8 mouse cellular contexts compared by ENCODE assay signal in the genomic region with DNA sequence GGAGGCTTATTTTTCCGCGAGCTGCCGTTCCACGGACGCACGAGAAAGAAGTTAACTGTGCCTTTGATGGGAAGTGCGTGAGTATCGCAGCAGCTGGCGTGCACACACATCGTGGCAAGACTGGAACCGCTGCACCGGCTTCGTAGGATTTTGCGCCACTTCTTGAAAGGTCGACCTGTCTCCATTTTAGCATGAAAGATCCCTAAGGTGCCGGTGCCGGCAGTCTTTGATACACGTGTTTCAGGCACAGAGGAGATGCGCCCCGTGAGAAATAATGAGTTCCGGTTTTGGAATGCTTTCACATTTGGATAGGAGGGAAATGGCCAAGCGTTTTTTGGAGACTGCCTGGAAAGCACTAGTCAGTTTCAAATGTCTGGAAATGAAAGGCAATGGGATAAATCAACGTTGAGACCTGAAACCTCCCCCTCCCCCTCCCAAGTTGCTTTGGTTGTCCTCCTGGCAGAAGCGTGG. TPM values are rescaled to one million over a fixed set of nuclear protein-coding genes. Genes with fewer than 3 reads are reported as not detected.
DNase-seq lines count a peak whose midpoint lies in the region; ATAC-seq and TF ChIP-seq lines count a peak whose summit lies in the region.

No protein-coding gene starts in this region.

- peaks cover 9% of the 10 kb centered on the region for H3K4me1 ChIP-seq in thymus, adult 2 months (replicated peaks; ENCODE audit: control insufficient read depth, insufficient read depth, low read length)
- H3K4me1 ChIP-seq in cortical plate, adult 2 months (ENCODE audit: control insufficient read depth, insufficient read depth, low read length), result no peaks in the 10 kb centered on the region; the same call in 1 of the 2 replicates
- H3K4me1 ChIP-seq in intestine, embryonic 15.5 days (replicated peaks), result peaks cover 8% of the 10 kb centered on the region
- peaks cover 34% of the 10 kb centered on the region for H3K4me1 ChIP-seq in midbrain, embryonic 14.5 days (ENCODE audit: control insufficient read depth, insufficient read depth, low read length)

- peak overlapping the region; percentile 83 for H3K4me2 ChIP-seq in intestine, embryonic 15.5 days (replicated peaks)
- peak overlapping the region; percentile 76 for H3K4me2 ChIP-seq in midbrain, embryonic 14.5 days (ENCODE audit: low read length)

- peak; percentile 3 for ATAC-seq in intestine, embryonic 15.5 days
- ATAC-seq in midbrain, embryonic 14.5 days (ENCODE audit: low FRiP score, low TSS enrichment), result peak; percentile 2

- WGBS in thymus, adult 2 months, result under 1% methylated on average over 24 of the region's 24 CpGs
- under 1% methylated on average over 24 of the region's 24 CpGs for WGBS in intestine, embryonic 15.5 days
- under 1% methylated on average over 24 of the region's 24 CpGs for WGBS in midbrain, embryonic 14.5 days

- H3K4me3 ChIP-seq in thymus, adult 2 months (ENCODE audit: control insufficient read depth, insufficient read depth, low read length), result peak overlapping the region; percentile 58
- peak overlapping the region; percentile 90 for H3K4me3 ChIP-seq in cortical plate, adult 2 months (ENCODE audit: insufficient read depth, low read length)
- peak overlapping the region; percentile 82 for H3K4me3 ChIP-seq in intestine, embryonic 15.5 days (replicated peaks)
- peak overlapping the region; percentile 91 for H3K4me3 ChIP-seq in midbrain, embryonic 14.5 days (replicated peaks; ENCODE audit: low read depth, low read length)

- intact Hi-C loops in gastrocnemius, postnatal 14 days (cut with DNase I; ENCODE audit: low total_unique reads), result no loop called here

- H3K9ac ChIP-seq in intestine, embryonic 15.5 days, result peak overlapping the region; percentile 44
- H3K9ac ChIP-seq in midbrain, embryonic 14.5 days (replicated peaks; ENCODE audit: low read length), result peak overlapping the region; percentile 48

- no peak for TF ChIP-seq CTCF in thymus, adult 2 months (IDR thresholded peaks at IDR 0.05; ENCODE audit: borderline replicate concordance, control insufficient read depth, extremely low read depth, insufficient read depth, low read length, poor library complexity)
- TF ChIP-seq CTCF in cortical plate, adult 2 months (IDR thresholded peaks at IDR 0.05; ENCODE audit: extremely low read depth, insufficient read depth, low read length), result no peak

- peaks cover 3% of the 10 kb centered on the region; the same call in 1 of the 2 replicates for H3K27me3 ChIP-seq in thymus, adult 2 months (ENCODE audit: control insufficient read depth, insufficient read depth, low read length)
- no peaks in the 10 kb centered on the region for H3K27me3 ChIP-seq in intestine, embryonic 15.5 days (replicated peaks)
- peaks cover 5% of the 10 kb centered on the region; the same call in 1 of the 2 replicates for H3K27me3 ChIP-seq in midbrain, embryonic 14.5 days (ENCODE audit: control insufficient read depth, insufficient read depth, low read length)

- TF ChIP-seq POLR2A in thymus, adult 2 months (IDR thresholded peaks at IDR 0.05; ENCODE audit: control insufficient read depth, extremely low read depth, insufficient read depth, low read length, poor library complexity), result no peak
- TF ChIP-seq POLR2A in cortical plate, adult 2 months (IDR thresholded peaks at IDR 0.05; ENCODE audit: extremely low read depth, insufficient read depth, low read length), result no peak

- peak; percentile 31 for DNase-seq in thymus, adult 2 months
- no peak for DNase-seq in thymus, postnatal 0 days (ENCODE audit: low spot score)
- peak; percentile 10 for DNase-seq in gastrocnemius, postnatal 14 days
- peak; percentile 21 for DNase-seq in liver
- DNase-seq in midbrain, embryonic 14.5 days, result peak; percentile 69
- peak; percentile 12 to 33 for DNase-seq in thymus, postnatal 10 days (ENCODE audit: low spot score in 2 of 2)

- no peaks in the 10 kb centered on the region for H3K9me3 ChIP-seq in intestine, embryonic 15.5 days
- no peaks in the 10 kb centered on the region for H3K9me3 ChIP-seq in midbrain, embryonic 14.5 days (ENCODE audit: control insufficient read depth, low read length)

- no peaks in the 10 kb centered on the region for H3K36me3 ChIP-seq in thymus, adult 2 months (ENCODE audit: control insufficient read depth, insufficient read depth, low read length)
- no peaks in the 10 kb centered on the region for H3K36me3 ChIP-seq in intestine, embryonic 15.5 days
- H3K36me3 ChIP-seq in midbrain, embryonic 14.5 days (ENCODE audit: control insufficient read depth, insufficient read depth, low read length), result no peaks in the 10 kb centered on the region

- H3K27ac ChIP-seq in thymus, adult 2 months (ENCODE audit: control insufficient read depth, insufficient read depth, low read length), result no peak overlapping the region
- H3K27ac ChIP-seq in cortical plate, adult 2 months (ENCODE audit: insufficient read depth, low read length), result peak overlapping the region; percentile 4; the same call in 1 of the 2 replicates
- peak overlapping the region; percentile 72 for H3K27ac ChIP-seq in intestine, embryonic 15.5 days
- H3K27ac ChIP-seq in midbrain, embryonic 14.5 days (replicated peaks; ENCODE audit: low read depth, low read length), result peak overlapping the region; percentile 94; the same call in 1 of the 2 replicates

RNA-seq across cellular contexts. Expression of gene Tle1, which starts 0.8 kb away (rescaled TPM):
- 18.5 and 20.8 TPM in 2 replicates for polyA plus RNA-seq in thymus, adult 2 months (2012; rRNA removed)
- 5.7 and 6.0 TPM in 2 replicates for polyA plus RNA-seq in thymus, postnatal 0 days (2015; fragmentation: Nextera tagmentation; extraction: Ambion mirVana)
- 45.4 and 46.7 TPM in 2 replicates for polyA plus RNA-seq in cortical plate, adult 2 months (2012; rRNA removed)
- total RNA-seq in gastrocnemius, postnatal 14 days (2021), result 10 to 100 TPM; 17.7 to 25.1 TPM
- polyA plus RNA-seq in intestine, embryonic 15.5 days (2015; fragmentation: Nextera tagmentation; extraction: Ambion mirVana), result 18.0 and 19.9 TPM in 2 replicates
- 43.5 and 51.0 TPM in 2 replicates for polyA plus RNA-seq in midbrain, embryonic 14.5 days (2014; fragmentation: Nextera tagmentation; extraction: Ambion mirVana)
